Mouse (Mus musculus) stomach, embryonic 15.5 days (tissue): ENCODE measurements at regions not wholly inside any gene's neighbourhood (a gene's known extent, or its start where the extent isn't known, plus 50 kb on each side); places are given as distances from the start of the nearest gene placed in this dataset.

Source experiments
- ATAC-seq: fragments of 200-750 bp; cut with Nextera tagmentation; 2 replicates; pipeline ENCODE4 v1.8.0; 2017; ENCODE audit warnings: low read depth, moderate number of reproducible peaks, moderate TSS enrichment; ENCODE audit not compliant: insufficient read depth, low FRiP score
- H3K27ac ChIP-seq: fragments of 300-500 bp; sonication (generic); 2 replicates; pipeline ENCODE4 v1.5.1; 2015; ENCODE audit warnings: mild to moderate bottlenecking, inconsistent platforms
- H3K27me3 ChIP-seq: fragments of 300-500 bp; sonication (generic); replicated peaks from 2 replicates; pipeline ENCODE4 v1.6.1; 2015; ENCODE audit warnings: inconsistent platforms
- H3K36me3 ChIP-seq: fragments of 300-500 bp; sonication (generic); 2 replicates; pipeline ENCODE4 v1.6.1; 2015; ENCODE audit warnings: inconsistent platforms
- H3K4me1 ChIP-seq: fragments of 300-500 bp; sonication (generic); 2 replicates; pipeline ENCODE4 v1.6.1; 2015; ENCODE audit warnings: inconsistent platforms
- H3K4me2 ChIP-seq: fragments of 300-500 bp; sonication (generic); 2 replicates; pipeline ENCODE4 v1.6.1; 2015; ENCODE audit warnings: mild to moderate bottlenecking, inconsistent platforms
- H3K4me3 ChIP-seq: fragments of 300-500 bp; sonication (generic); replicated peaks from 2 replicates; pipeline ENCODE4 v1.5.1; 2015; ENCODE audit warnings: inconsistent platforms
- H3K9ac ChIP-seq: fragments of 300-500 bp; sonication (generic); 2 replicates; pipeline ENCODE4 v1.6.1; 2015; ENCODE audit warnings: inconsistent platforms
- H3K9me3 ChIP-seq: fragments of 300-500 bp; sonication (generic); 2 replicates; pipeline ENCODE4 v1.6.1; 2016; ENCODE audit warnings: inconsistent platforms
- WGBS: fragments of 180-500 bp; shearing (Covaris S2); methylation state at CpG from one replicate; pipeline ENCODE4 v1.1.7; 2015; 5-methylcytosine and 5-hydroxymethylcytosine counted together

DNA sequence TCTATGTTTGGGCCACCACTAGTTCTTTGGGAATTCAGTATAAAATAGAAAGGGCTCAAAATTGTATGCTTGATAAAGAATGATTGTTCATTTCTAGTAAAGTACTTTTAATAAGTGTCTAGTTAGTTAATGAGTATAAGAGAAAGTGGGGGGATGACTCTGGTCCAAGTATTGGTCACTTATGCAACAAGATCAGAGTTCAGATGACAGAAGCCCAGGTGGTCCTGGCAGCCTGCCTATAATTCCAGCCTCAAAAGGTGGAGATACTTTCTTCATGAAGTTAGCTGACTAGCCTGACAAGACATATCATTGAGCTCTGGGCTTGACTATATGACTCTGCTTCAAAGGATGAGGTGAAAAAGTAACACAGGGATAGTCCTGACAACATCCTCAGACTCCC is 57.3 kb upstream of the Pter start:
- ATAC-seq = no peak

DNA sequence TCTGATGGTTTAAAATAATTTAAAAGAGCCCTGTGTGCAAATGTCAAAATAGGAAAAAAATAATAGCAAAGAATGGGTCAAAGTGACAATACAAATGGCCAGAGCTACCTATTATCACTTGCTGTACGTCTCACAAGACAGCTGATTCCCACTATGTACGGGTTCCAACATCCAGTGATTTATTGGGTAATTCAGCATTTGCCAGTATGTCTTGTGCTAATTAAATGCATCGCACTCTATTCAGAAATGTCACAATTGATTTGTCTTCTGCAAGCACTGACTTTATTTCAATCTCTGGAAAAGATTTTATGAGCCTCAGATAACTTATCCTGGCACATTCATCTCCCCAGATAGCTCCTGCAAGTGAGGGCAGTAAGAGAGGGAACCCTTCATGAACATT is 55.1 kb upstream of the Pter start:
- 68% methylated on average over 3 of the region's 3 CpGs for WGBS
- no peak for ATAC-seq
- H3K4me3 ChIP-seq = no peak overlapping the region

More for the DNA sequence above, 57.3 kb upstream of the Pter start:
- Histone ChIP-seq H3K4me1 (no peaks in the 10 kb centered on the region), H3K9me3 (no peaks in the 10 kb centered on the region), H3K36me3 (no peaks in the 10 kb centered on the region), H3K9ac (no peak overlapping the region), H3K4me2 (no peak overlapping the region), H3K27me3 (no peaks in the 10 kb centered on the region), H3K27ac (no peak overlapping the region), H3K4me3 (no peak overlapping the region)

More for the DNA sequence above, 55.1 kb upstream of the Pter start:
- no peaks in the 10 kb centered on the region for H3K4me1 ChIP-seq
- no peaks in the 10 kb centered on the region for H3K36me3 ChIP-seq
- no peaks in the 10 kb centered on the region for H3K27me3 ChIP-seq
- no peak overlapping the region for H3K4me2 ChIP-seq
- no peak overlapping the region for H3K27ac ChIP-seq
- no peak overlapping the region for H3K9ac ChIP-seq
- no peaks in the 10 kb centered on the region for H3K9me3 ChIP-seq
